Mouse (Mus musculus) heart, postnatal 0 days (tissue): ENCODE results near the gene Cryaa.

ENCODE experiments used
- CTCF ChIP-seq: IDR thresholded peaks from 2 replicates; pipeline ENCODE4 v1.5.1; 2016; ENCODE audit warnings: antibody characterized with exemption, control low read depth, low read depth
- EP300 ChIP-seq: IDR thresholded peaks from 2 replicates; pipeline ENCODE4 v1.6.1; 2016; ENCODE audit warnings: antibody characterized with exemption, low read depth

DNA sequence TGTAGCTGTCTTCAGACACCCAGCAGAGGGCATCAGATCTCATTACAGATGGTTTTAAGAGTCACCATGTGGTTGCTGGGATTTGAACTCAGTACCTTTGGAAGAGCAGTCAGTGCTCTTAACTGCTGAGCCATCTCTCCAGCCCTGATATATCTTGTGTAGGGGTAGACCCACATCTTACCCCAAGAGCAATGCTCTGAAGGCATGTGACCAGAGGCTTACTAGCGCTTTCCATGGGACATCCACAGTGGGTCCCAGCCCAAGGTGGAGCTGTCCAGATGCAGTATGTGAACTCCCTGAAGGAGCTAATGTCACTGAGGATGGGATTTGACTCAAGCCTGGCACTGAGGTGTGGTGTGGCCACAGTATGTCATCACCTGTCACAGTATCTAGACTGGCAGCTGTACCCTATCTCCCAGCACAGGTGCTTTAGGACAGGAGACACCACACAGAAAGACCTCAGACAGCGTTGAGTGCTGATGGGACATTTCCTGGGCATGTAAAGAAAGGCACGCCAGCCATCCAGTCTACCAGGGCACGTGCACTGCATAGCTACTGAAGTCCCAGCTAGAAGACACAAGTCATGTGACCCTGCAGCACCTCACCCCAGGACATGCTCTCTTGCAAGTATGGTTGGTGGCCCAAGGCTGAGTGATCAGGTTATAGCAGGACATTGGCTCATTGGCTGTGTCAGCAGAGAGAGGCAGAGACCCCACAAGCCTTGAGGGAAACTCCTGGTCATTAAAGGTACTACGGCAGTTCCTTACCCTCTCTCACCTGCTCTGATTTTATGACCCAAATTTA, 31.2 kb upstream of the Cryaa start:
- no peak for TF ChIP-seq CTCF
- TF ChIP-seq EP300, result no peak
